Mouse (Mus musculus): ENCODE measurements around the gene Olfr95.
"Not testable (repeated sequence)": the region's sequence is repeated elsewhere in the genome, so short reads cannot be mapped to it uniquely, and the experiment has no call there.

Gene Olfr95

DNA sequence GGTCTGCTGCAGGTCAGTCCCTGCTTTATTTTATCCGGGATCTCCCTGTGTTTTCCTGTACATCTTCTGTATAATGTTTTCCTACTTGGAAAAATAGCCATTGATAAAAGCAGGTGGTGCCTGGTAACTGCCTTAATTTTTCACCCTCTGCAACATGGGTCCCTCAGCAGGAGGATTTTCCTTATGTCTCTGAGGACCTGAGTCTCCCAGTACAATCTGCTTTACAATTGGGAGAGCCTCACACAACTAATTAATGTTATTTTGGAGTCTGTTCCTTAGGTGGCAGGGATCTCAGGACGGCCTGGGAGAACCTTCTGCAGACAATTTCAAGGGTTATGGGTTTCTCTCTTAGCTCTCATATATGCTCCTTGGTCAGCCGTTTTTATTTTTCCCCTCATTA is at the start of gene Olfr95:
Olfr95 (minus strand) TSS at position 101 of the 400 bp plus-strand sequence.
- no peak for DNase-seq (ENCODE audit: low spot score in 2 of 2)

- DNase-seq (ENCODE audit: low spot score in 2 of 2) = peak in 1 of 2 experiments; percentile 33
These were observed 37.6 kb upstream of the Olfr95 start for GRCm38 (mm10) chr17:37250544-37250943.

- DNase-seq (ENCODE audit: low spot score in 2 of 2) = no peak
These were observed 36.5 kb upstream of the Olfr95 start for GRCm38 (mm10) chr17:37249460-37249859.

GRCm38 (mm10) chr17:37246715-37247114 is 33.8 kb upstream of the Olfr95 start:
- peak; percentile 5 to 47 for DNase-seq (ENCODE audit: low spot score in 2 of 2)

DNA sequence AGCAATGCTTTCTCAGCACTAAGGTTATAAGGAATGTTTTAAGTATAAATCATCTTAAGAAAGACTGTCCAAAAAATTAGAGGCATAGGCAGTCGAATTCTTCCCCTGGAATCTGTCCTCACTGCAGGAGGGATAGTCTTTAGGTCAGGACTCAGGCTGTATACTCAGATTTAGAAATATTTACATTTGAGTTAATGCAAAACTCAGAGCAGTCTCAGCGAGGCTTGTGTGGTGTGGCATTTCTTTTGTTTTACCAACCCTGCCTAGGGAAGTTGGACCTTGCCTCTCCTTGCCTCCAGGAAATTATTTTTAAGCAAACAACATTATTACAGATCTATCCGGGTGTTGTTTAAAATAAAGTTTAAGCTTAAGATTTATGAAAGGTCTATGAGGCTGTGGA is 29.3 kb upstream of the Olfr95 start:
- no peak for DNase-seq (ENCODE audit: low spot score in 2 of 2)

DNA sequence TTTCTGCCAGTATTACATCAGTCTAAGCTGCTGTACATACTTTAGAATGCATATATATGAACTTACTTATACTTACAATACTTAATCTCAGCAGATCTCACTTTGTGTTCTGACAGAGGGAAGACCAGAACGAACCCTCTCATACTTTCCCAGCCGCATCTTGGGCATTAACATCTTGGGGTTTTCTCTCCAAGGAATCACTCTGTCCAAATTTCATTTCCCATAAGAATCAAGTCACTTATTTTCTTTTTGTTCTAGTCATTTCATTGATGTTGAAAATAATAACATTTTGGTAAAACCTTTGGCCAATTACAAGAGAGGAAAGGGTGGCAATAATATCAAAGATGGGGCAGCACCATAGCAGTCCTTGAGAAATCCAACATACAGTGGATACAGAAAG is 24.3 kb upstream of the Olfr95 start, which contains the start of gene Olfr97:
Olfr97 (minus strand) TSS at position 101 of the 400 bp plus-strand sequence.
- not testable (repeated sequence) for DNase-seq (ENCODE audit: low spot score in 2 of 2)

DNA sequence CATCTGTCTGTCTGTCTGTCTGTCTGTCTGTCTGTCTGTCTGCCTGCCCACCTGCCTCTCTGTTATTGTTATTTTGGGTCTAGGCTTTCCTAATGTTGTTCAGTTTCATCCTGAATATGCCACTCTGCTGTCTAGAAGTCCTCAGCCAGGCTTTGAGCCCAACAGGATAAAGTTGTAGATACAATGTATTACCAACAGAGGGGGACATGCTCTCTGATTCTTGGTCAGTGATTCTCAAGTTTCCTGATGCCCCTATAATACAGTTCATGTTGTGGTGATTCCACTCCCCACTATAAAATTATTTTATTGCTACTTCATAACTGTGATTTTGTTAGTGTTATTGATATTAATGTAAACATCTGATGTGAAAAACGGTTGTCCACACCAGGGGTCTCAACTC is 9.0 kb upstream of the Olfr95 start:
- DNase-seq (ENCODE audit: low spot score in 2 of 2) = no peak

GRCm38 (mm10) chr17:37219846-37220245 is 6.9 kb upstream of the Olfr95 start, which contains the start of gene Olfr96:
Olfr96 (plus strand) TSS chr17:37220146.
- DNase-seq (ENCODE audit: low spot score in 2 of 2) = no peak

DNA sequence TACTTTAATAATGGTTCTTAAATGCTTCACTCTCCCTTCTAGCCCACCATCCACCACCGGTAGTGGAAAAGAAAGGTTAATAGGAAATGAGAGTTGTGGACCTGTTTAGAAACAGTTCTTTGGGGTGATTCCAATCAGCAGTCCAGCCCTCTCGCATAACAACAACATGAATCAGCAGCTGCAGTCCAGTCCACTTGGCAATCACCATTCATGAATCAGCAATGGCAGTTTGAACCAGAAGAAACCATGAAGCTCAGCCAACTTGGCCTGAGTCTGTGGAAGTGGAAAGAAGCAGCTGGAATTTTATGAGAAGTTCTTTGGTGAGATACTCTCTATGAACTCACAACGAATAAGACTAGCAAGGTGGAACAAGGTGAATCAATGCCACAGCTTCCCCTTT is 5.6 kb upstream of the Olfr95 start:
- no peak for DNase-seq (ENCODE audit: low spot score in 2 of 2)

GRCm38 (mm10) chr17:37210884-37211768 is 1.8 kb downstream of the Olfr95 start:
- no peak for DNase-seq (ENCODE audit: low spot score in 2 of 2)

DNA sequence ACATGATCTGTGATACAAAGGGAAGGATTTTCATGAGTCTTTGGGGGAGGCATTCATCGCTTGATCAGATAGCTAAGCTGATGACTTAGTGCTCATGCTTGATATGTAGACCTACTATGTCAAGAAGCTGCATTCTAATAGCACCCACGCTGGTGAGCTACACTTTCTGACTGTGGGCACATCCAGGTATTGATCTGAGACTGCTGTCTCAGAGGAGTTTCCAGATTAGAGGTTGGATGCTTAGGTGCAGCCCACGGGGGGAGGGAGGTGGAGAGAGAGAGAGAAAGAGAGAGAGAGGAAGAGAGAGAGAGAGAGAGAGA is 9.0 kb downstream of the Olfr95 start:
- DNase-seq (ENCODE audit: low spot score in 2 of 2) = no peak

DNA sequence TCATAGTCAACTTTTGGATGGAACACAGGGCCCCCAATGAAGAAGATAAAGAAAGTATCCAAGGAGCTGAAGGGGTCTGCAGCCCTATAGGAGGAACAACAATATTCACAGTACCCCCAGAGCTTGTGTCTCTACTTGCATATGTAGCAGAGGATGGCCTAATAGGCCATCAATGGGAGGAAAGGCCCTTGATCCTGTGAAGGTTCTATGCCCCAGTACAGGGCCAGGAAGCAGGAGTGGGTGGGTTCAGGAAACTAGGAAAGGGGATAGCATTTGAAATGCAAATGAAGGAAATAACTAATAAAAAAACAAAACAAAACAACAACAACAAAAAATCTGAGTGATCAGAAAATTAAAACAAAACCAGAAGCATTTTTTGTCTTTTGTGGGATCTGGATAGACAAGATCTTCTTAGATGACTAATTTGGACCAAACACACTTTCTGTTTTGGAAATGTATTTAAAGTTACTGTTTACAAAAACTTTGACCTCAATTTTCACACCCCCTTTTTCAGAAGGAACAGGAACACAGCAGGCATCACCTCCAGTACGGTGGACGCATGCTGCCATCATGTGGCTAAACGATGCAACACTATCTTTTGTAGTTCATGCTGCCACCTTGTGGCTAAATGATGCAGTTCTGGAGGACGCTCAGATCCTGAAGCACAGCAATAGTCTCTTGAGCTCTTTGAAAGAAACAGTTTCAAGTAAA is 9.6 kb downstream of the Olfr95 start:
- peak; percentile 27 to 70 for DNase-seq (ENCODE audit: low spot score in 2 of 2)

DNA sequence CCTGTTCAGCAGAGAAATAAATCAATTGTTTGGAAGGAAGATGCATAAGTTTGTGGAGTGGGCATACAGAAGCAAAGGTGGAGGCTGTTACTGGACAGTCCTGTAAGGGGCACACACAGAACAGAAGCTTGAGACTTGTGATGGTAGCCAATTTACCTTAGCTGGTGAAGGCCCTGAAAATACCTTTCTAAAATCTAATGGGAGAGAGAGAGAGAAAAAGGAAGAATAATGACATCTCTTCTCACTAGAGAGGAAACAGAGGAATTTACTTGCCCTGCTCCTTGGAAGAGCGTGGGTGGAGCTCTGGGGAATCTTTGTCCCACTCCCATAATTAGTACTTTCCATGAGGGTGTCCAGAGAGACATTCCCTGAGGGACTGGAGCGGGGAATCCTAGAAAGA is 12.0 kb downstream of the Olfr95 start, which contains the start of gene Olfr94:
Olfr94 (minus strand) TSS at position 101 of the 400 bp plus-strand sequence.
- DNase-seq (ENCODE audit: low spot score in 2 of 2) = no peak

DNA sequence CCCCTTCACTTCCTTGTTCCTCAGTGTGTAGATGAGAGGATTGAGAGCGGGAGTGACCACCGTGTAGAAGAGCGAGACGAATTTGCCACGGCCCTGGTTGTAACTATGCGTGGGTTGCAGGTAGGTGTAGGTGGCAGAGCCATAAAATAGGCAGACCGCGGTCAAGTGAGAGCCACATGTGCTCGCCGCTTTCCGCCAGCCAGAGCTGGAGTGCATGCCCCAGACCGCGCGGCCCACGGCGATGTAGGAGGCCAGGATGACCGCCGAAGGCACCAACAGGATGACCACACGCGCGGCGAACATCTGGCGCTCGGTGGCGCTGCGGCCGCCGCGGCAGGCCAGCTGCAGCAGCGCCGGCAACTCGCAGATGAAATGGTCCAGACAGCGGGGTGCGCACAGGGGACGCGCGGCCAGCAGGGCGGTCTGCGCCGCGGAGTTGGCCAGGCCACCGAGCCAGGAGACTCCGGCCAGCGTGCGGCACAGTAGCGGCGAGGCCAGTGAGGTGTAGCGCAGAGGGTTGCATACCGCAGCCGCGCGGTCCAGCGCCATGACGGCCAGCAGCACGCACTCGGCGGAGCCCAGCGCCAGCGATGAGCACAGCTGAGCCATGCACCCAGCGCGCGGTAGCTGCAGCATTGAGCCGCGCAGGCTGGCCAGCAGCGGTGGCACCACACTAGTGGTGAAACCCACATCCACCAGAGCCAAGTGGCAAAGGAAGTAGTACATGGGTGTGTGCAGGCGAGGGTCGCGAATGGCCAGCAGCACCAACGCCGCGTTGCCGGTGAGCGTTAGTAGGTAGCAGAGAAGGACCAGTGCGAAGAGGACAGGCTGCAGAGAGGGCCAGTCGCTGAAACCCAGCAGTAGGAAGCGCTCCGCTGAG is 15.8 kb downstream of the Olfr95 start:
- no peak for DNase-seq (ENCODE audit: low spot score in 2 of 2)

- DNase-seq (ENCODE audit: low spot score in 2 of 2) = no peak
These were observed 18.1 kb downstream of the Olfr95 start for GRCm38 (mm10) chr17:37194782-37195181.

DNA sequence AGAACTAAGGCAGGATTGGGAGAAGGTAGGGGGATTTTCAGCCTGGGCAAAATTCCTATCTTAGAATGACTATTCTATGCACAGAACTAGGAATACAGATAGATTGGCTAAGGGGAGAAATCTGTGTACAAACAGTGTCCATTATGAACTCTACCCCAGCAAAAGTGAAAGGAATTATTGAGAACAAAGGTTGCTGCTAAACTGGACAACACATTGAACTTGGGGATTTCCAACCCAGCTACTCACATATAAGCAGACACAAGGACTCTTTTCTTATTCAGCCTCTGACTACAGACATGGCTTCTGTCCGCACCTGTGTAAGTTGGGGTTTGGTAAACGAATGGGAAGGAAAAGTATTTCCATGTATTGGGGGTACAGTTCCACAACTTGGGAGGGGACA is 19.3 kb downstream of the Olfr95 start, which contains the start of gene Ubd:
Ubd (plus strand) TSS at position 237 of the 400 bp plus-strand sequence.
- DNase-seq (ENCODE audit: low spot score in 2 of 2) = no peak

DNA sequence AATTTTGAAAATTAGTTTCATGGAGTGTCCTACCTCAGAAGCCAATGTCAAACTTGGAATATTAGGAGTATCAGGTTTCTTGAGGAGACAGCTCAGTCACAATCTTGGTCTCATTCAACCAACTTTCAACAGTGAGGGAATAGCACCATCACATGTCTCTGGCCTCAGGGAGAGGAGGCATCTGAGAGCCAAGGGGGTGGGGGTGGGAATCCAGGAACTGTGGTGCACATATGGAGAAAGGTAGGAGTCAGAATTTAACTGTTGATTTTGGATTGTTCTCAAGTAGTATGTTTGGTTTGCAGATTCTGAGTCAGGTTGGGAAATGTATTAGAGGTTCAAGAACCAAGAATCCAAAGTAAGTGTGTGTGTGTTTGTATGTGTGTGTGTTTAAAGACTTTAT is 19.9 kb downstream of the Olfr95 start:
- no peak for DNase-seq (ENCODE audit: low spot score in 2 of 2)

DNA sequence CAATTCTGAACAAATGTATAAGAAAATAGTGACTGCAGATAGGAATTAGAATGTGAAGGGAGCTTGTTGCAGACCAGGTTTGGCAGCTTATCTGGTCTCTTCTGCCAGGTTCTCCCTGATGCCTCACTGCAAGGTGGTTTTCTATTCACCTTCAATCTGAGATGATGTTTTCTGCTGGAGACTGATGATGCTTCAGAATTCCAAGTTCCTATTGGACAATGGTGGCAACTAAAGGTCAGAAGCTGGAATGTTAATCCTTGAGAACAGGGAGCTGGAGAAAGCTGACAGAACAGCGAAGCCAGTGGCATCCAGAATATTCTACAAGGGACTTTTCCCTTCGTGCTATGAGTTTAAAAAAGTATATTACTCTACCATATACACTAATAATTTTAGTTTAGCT is 22.2 kb downstream of the Olfr95 start:
- DNase-seq (ENCODE audit: low spot score in 2 of 2) = no peak

- no peak for DNase-seq (ENCODE audit: low spot score in 2 of 2)
These were observed 27.4 kb downstream of the Olfr95 start for GRCm38 (mm10) chr17:37185474-37185873.

- no peak for DNase-seq (ENCODE audit: low spot score in 2 of 2)
These were observed 51.5 kb downstream of the Olfr95 start, which contains the start of gene Olfr93 for GRCm38 (mm10) chr17:37161394-37161793. Olfr93 (minus strand) TSS chr17:37161494.

Measured in spleen, postnatal 10 days (tissue).